Mouse (Mus musculus) MEL (cell line): ENCODE measurements around the gene Elmod1. TPM values are rescaled to one million over a fixed set of nuclear protein-coding genes. Genes with fewer than 3 reads are reported as not detected.

Experiments
- DNase-seq: peaks from one replicate; pipeline ENCODE4 v3.0.0; 2011; ENCODE audit warnings: low read depth, low spot score
- H3K27ac ChIP-seq: 2 replicates; pipeline ENCODE4 v1.5.1; 2012; ENCODE audit warnings: low read depth, mild to moderate bottlenecking, control low read depth, low read length, moderate library complexity; ENCODE audit not compliant: control insufficient read depth
- H3K27me3 ChIP-seq, 2 experiments: fragments of 150-350 bp in 1 of 2; sonication (generic) in 1 of 2; 2 replicates each; pipeline ENCODE4 v1.6.1; 2012; ENCODE audit warnings: low read length in 2 of 2, mild to moderate bottlenecking in 2 of 2, improper control_type of control experiment in 1 of 2, moderate library complexity in 1 of 2; ENCODE audit not compliant: insufficient read depth in 2 of 2, control insufficient read depth in 1 of 2
- H3K36me3 ChIP-seq, 2 experiments: 2 replicates each; pipeline ENCODE4 v1.6.1; 2012 to 2014; ENCODE audit warnings: low read length in 2 of 2, improper control_type of control experiment in 1 of 2, inconsistent platforms in 1 of 2, mild to moderate bottlenecking in 1 of 2; ENCODE audit not compliant: insufficient read depth in 2 of 2, control insufficient read depth in 1 of 2
- H3K4me1 ChIP-seq, 2 experiments: fragments of 150-350 bp in 1 of 2; sonication (generic) in 1 of 2; 2 replicates each; pipeline ENCODE4 v1.6.1; 2012; ENCODE audit warnings: low read length in 2 of 2, improper control_type of control experiment in 1 of 2, mild to moderate bottlenecking in 1 of 2; ENCODE audit not compliant: insufficient read depth in 2 of 2, control insufficient read depth in 1 of 2
- H3K4me3 ChIP-seq, 2 experiments: fragments of 150-350 bp in 1 of 2; sonication (generic) in 1 of 2; 2 replicates each; pipeline ENCODE4 v1.5.1; 2012; ENCODE audit warnings: low read depth in 2 of 2, low read length in 2 of 2, mild to moderate bottlenecking in 2 of 2, moderate library complexity in 2 of 2, control low read depth in 1 of 2, improper control_type of control experiment in 1 of 2; ENCODE audit not compliant: control insufficient read depth in 1 of 2, insufficient read depth in 1 of 2
- H3K79me2 ChIP-seq: 2 replicates; pipeline ENCODE4 v1.6.1; 2012; ENCODE audit warnings: mild to moderate bottlenecking, low read length, moderate library complexity; ENCODE audit not compliant: control insufficient read depth, poor library complexity, insufficient read depth
- H3K9ac ChIP-seq: 2 replicates; pipeline ENCODE4 v1.6.1; 2012; ENCODE audit warnings: low read depth, mild to moderate bottlenecking, control low read depth, low read length, moderate library complexity; ENCODE audit not compliant: control insufficient read depth, poor library complexity, severe bottlenecking
- H3K9me3 ChIP-seq: fragments of 150-350 bp; sonication (generic); replicated peaks from 2 replicates; pipeline ENCODE4 v1.6.1; 2012; ENCODE audit warnings: mild to moderate bottlenecking, low read length, improper control_type of control experiment, moderate library complexity; ENCODE audit not compliant: insufficient read depth
- CTCF ChIP-seq, 3 experiments: IDR thresholded peaks in 2 of 3; conservative IDR thresholded peaks in 1 of 3; 2 replicates each; pipeline ENCODE4 v1.5.1; 2011 to 2012; ENCODE audit warnings: low read length in 3 of 3, low read depth in 2 of 3, mild to moderate bottlenecking in 2 of 3, improper control_type of control experiment in 1 of 3, inconsistent platforms in 1 of 3, mixed read lengths in 1 of 3, moderate library complexity in 1 of 3; ENCODE audit not compliant: control insufficient read depth in 1 of 3, insufficient read depth in 1 of 3, poor library complexity in 1 of 3, severe bottlenecking in 1 of 3
- E2F4 ChIP-seq: IDR thresholded peaks from 2 replicates; pipeline ENCODE4 v1.6.1; 2011; ENCODE audit warnings: low read depth, low read length, improper control_type of control experiment, borderline replicate concordance
- ELF1 ChIP-seq: IDR thresholded peaks from 2 replicates; pipeline ENCODE4 v1.6.1; 2014; ENCODE audit warnings: low read depth, mild to moderate bottlenecking, inconsistent platforms, low read length, improper control_type of control experiment, moderate library complexity
- ETS1 ChIP-seq: IDR thresholded peaks from 2 replicates; pipeline ENCODE4 v1.6.1; 2012; ENCODE audit warnings: low read depth, mild to moderate bottlenecking, inconsistent platforms, low read length, improper control_type of control experiment, moderate library complexity
- JUND ChIP-seq: IDR thresholded peaks from 2 replicates; pipeline ENCODE4 v1.6.1; 2011; ENCODE audit warnings: low read depth, mild to moderate bottlenecking, improper control_type of control experiment, low read length
- KAT2A ChIP-seq: conservative IDR thresholded peaks from 2 replicates; pipeline ENCODE4 v1.6.1; 2012; ENCODE audit warnings: low read depth, low read length, improper control_type of control experiment, inconsistent platforms
- MAFK ChIP-seq: IDR thresholded peaks from 2 replicates; pipeline ENCODE4 v1.6.1; 2011; ENCODE audit warnings: low read depth, mild to moderate bottlenecking, low read length, improper control_type of control experiment, borderline replicate concordance
- MAX ChIP-seq: IDR thresholded peaks from 2 replicates; pipeline ENCODE4 v1.6.1; 2011; ENCODE audit warnings: low read length, improper control_type of control experiment
- NELFE ChIP-seq: IDR thresholded peaks from 2 replicates; pipeline ENCODE4 v1.6.1; 2011; ENCODE audit warnings: low read depth, low read length, improper control_type of control experiment
- POLR2A ChIP-seq, 2 experiments: IDR thresholded peaks; 2 replicates each; pipeline ENCODE4 v1.6.1; 2011 to 2012; ENCODE audit warnings: low read length in 2 of 2, mild to moderate bottlenecking in 2 of 2, control low read depth in 1 of 2, improper control_type of control experiment in 1 of 2, low read depth in 1 of 2, moderate library complexity in 1 of 2; ENCODE audit not compliant: control insufficient read depth in 1 of 2, insufficient read depth in 1 of 2, poor library complexity in 1 of 2
- POLR2AphosphoS2 ChIP-seq: IDR thresholded peaks from 2 replicates; pipeline ENCODE4 v1.6.1; 2011; ENCODE audit warnings: low read length, improper control_type of control experiment
- RAD21 ChIP-seq: IDR thresholded peaks from 2 replicates; pipeline ENCODE4 v1.6.1; 2011; ENCODE audit warnings: mild to moderate bottlenecking, low read depth, low read length, improper control_type of control experiment
- SIN3A ChIP-seq: IDR thresholded peaks from 2 replicates; pipeline ENCODE4 v1.6.1; 2012; ENCODE audit warnings: low read length, improper control_type of control experiment, inconsistent platforms
- SMC3 ChIP-seq: IDR thresholded peaks from 2 replicates; pipeline ENCODE4 v1.6.1; 2011; ENCODE audit warnings: low read depth, low read length, improper control_type of control experiment
- TAL1 ChIP-seq: IDR thresholded peaks from 2 replicates; pipeline ENCODE4 v1.6.1; 2012; ENCODE audit warnings: mild to moderate bottlenecking, inconsistent platforms, low read length, moderate library complexity, mixed read lengths
- TBP ChIP-seq: IDR thresholded peaks from 2 replicates; pipeline ENCODE4 v1.8.0; 2011; ENCODE audit warnings: low read depth, low read length, improper control_type of control experiment
- TCF12 ChIP-seq: IDR thresholded peaks from 2 replicates; pipeline ENCODE4 v1.6.1; 2014; ENCODE audit warnings: low read depth, mild to moderate bottlenecking, inconsistent platforms, low read length, improper control_type of control experiment, moderate library complexity
- UBTF ChIP-seq: IDR thresholded peaks from 2 replicates; pipeline ENCODE4 v1.6.1; 2012; ENCODE audit warnings: low read depth, mild to moderate bottlenecking, inconsistent platforms, low read length, improper control_type of control experiment, moderate library complexity, borderline replicate concordance; ENCODE audit not compliant: insufficient read depth
- USF2 ChIP-seq, 2 experiments: IDR thresholded peaks; 2 replicates each; pipeline ENCODE4 v1.6.1; 2011 to 2012; ENCODE audit warnings: improper control_type of control experiment in 2 of 2, low read length in 2 of 2, borderline replicate concordance in 1 of 2, inconsistent platforms in 1 of 2, low read depth in 1 of 2, mild to moderate bottlenecking in 1 of 2; ENCODE audit not compliant: insufficient read depth in 1 of 2
- ZMIZ1 ChIP-seq: IDR thresholded peaks from 2 replicates; pipeline ENCODE4 v1.6.1; 2012; ENCODE audit warnings: low read depth, mild to moderate bottlenecking, inconsistent platforms, low read length, improper control_type of control experiment, moderate library complexity
- ZNF384 ChIP-seq: IDR thresholded peaks from 2 replicates; pipeline ENCODE4 v1.6.1; 2012; ENCODE audit warnings: low read depth, mild to moderate bottlenecking, inconsistent platforms, low read length, improper control_type of control experiment
- polyA plus RNA-seq, 2 experiments: library from polyadenylated mRNA; stranded (reverse) in 1 of 2; unstranded in 1 of 2; fragments of >175 nt in 1 of 2; fragments of >200 nt in 1 of 2; gene quantifications; 2 replicates each; pipeline versions ENCODE4 v1.2.1 to v1.2.4; 2012; ENCODE audit warnings: low replicate concordance in 2 of 2, low read depth in 1 of 2; ENCODE audit not compliant: insufficient read length in 2 of 2, insufficient read depth in 1 of 2, missing spikeins in 1 of 2
- total RNA-seq: library from RNA; depleted of rRNA; stranded (reverse); fragments of 300-350 nt; gene quantifications from 2 replicates; pipeline ENCODE4 v1.2.3, GENCODE M21; 2012

Gene Elmod1
- total and polyA plus RNA-seq, 3 experiments: not detected

DNA sequence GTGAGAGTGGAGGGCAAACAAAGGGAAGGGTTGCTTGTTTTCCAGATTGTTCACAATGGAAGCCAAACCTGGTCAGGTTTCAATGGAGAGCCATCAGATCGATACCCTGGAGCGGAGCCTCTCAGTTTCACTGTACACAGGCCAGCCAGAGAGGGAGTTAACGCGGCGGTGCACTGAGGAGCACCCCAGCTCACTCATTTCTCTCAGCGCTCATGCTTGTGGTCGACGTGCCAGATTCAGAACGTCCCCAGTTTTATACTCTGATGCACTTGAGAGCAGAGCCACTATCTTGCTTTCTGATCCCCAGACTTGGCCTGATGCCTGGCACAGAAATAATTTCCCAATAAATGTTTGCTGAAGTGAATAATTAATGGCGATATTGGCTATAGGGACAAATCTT lies 68.3 kb downstream of the Elmod1 start:
- Histone ChIP-seq H3K4me1 (no peaks in the 10 kb centered on the region), H3K4me3 (no peak overlapping the region), H3K27me3 (no peaks in the 10 kb centered on the region), H3K36me3 (no peaks in the 10 kb centered on the region), H3K9me3 (no peaks in the 10 kb centered on the region), H3K9ac (no peak overlapping the region), H3K27ac (no peak overlapping the region), H3K79me2 (no peaks in the 10 kb centered on the region)
- DNase-seq: no peak
- TF ChIP-seq KAT2A (no peak), MAFK (no peak), ZMIZ1 (no peak), POLR2AphosphoS2 (no peak), UBTF (no peak), TCF12 (no peak), JUND (no peak), SMC3 (no peak), POLR2A (IDR thresholded peaks at IDR 0.05; ENCODE audit: control insufficient read depth in 1 of 2, insufficient read depth in 1 of 2, low read depth in 1 of 2, low read length in 2 of 2, poor library complexity in 1 of 2) (no peak), E2F4 (no peak), USF2 (IDR thresholded peaks at IDR 0.05; ENCODE audit: borderline replicate concordance in 1 of 2, insufficient read depth in 1 of 2, low read depth in 1 of 2, low read length in 2 of 2) (no peak), TBP (no peak), NELFE (no peak), MAX (no peak), TAL1 (no peak), ELF1 (no peak), ZNF384 (no peak), RAD21 (no peak)

- Histone ChIP-seq H3K9me3 (no peaks in the 10 kb centered on the region), H3K36me3 (no peaks in the 10 kb centered on the region), H3K79me2 (no peaks in the 10 kb centered on the region), H3K9ac (no peak overlapping the region), H3K27me3 (no peaks in the 10 kb centered on the region), H3K4me3 (no peak overlapping the region), H3K27ac (no peak overlapping the region), H3K4me1 (no peaks in the 10 kb centered on the region)
- TF ChIP-seq CTCF (IDR thresholded peaks at IDR 0.05 in 2 of 3, conservative IDR thresholded peaks at IDR 0.05 in 1 of 3; ENCODE audit: control insufficient read depth in 1 of 3, insufficient read depth in 1 of 3, low read depth in 2 of 3, low read length in 3 of 3, poor library complexity in 1 of 3, severe bottlenecking in 1 of 3) (peak in 1 of 3 experiments; percentile 5; a peak in 1 of 6 replicates), SMC3 (no peak), POLR2A (IDR thresholded peaks at IDR 0.05; ENCODE audit: control insufficient read depth in 1 of 2, insufficient read depth in 1 of 2, low read depth in 1 of 2, low read length in 2 of 2, poor library complexity in 1 of 2) (no peak), SIN3A (no peak), ETS1 (no peak)
- no peak for DNase-seq
Measured at GRCm38 (mm10) chr9:53905418-53905817, 69.7 kb downstream of the Elmod1 start.
